Mouse (Mus musculus): Measurements from ENCODE around the gene Zfp575.
"Not testable (repeated sequence)": the region's sequence is repeated elsewhere in the genome, so short reads cannot be mapped to it uniquely, and the experiment has no call there.

Gene Zfp575

DNA sequence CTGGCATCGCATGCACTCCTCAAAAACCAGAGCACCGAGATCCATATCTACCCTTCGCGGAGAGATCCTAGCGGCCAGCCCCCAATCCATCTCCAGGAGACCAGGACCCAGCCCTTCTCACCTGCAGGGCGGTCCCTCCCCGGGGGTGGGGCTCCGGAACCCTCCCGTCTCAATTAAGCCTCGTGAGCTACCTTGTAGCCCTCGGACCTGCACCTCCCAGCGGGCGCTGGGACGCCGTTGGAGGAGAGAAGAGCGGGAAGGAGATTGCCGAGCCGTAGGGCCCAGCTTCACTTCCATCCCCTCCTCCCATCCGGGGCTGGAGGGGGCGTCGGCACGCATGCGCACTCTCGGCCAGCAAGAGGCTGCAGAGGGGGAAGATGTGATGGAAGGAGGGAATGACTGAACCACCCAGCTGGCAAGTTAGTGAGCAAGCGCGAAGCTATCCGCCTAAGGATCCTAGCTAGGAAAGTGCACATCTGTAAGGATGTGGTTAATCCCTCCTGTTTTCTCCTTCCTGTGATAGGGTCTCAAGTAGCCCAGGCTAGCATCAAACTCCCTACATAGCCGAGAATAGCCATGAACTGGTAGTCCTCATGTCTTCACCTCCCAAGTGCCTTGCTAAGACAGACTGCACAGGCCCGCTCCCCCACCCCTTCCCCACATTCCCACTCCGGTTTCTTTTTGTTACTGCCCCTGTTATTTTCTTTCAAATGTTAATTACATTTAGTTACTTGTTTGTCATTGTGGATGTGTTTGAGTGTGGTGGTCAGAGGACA is at the start of gene Zfp575, which contains the start of gene Ethe1:
TSS of gene Zfp575 (minus strand) at position 312 of the 776 bp plus-strand sequence.
TSS of gene Ethe1 (plus strand) at position 214 of the 776 bp plus-strand sequence.
- DNase-seq (ENCODE audit: low spot score) = no peak

DNA sequence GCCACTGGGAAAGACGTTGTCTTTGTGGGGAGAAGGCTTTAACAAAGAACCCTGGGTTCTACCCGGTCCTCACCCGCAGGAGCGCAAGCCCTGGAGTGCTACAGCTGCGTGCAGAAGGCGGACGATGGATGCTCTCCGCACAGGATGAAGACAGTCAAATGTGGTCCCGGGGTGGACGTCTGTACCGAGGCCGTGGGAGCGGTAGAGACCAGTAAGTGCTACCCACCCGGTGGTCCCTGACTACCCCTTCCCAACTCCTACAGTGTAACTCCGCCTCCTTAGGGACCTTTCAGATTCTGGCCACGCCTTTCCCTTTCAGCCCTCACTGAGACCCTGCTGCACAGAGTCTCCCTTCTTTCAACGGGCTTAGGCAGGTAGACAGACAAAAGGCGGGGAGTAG is 49.6 kb upstream of the Zfp575 start:
- no peak for DNase-seq (ENCODE audit: low spot score)

DNA sequence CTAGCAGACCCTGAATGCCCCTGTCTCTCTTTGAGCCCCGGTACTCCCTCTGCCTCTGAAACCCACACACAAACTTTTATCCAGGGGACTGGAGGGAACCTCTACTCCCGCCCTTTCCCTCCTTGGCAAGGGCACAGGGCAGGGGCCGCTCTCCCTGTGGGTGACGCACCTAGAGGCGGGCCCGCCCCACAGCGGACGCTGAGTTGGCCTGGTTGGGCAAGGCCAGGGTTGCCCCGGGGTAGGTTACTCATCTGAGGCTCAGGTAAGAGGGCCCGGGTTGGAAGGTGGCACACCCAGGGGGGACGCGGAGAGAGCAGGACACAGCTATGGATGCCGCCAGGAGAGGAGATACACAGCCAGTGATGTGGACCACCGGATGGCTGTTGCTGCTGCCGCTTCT is 48.8 kb upstream of the Zfp575 start, which contains the start of gene Lypd3:
TSS of gene Lypd3 (plus strand) at position 287 of the 400 bp plus-strand sequence.
- DNase-seq (ENCODE audit: low spot score) = no peak

DNA sequence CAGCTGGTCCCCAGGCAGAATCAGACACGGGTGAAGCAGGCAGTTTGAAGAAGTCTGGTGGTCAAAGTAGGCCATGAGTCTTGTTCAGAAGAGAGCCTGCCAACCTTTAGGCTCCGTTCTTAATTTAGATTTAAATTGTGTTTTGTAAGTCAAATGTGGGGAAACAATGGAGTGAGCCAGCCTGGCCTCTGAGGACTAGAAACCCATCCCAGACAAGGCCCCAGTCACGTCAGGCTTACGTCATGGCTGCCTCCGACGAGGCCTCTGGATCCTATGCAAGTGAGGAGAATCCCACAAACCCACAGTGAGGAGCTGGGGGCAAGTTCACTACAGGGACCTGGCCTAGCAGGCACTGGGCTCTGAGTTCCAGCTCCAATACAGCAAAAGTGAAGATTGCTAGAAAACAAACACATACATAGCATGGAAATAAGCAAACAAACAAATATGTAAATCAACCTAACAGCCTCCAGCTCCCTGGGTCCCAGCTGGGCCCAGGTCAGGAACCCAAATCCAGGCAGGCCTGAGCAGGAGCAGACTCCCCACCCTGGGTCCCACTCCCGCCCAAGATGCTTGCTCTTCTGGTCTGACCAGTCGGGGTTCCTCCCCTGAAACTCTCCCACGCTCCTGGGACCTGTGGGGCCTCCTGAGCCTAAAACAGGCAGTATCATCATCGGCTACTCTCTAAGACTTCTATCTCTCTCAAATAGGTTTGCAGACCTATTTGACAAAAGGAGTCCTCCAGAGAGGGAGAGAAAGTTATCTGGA is 42.9 kb upstream of the Zfp575 start:
- no peak for DNase-seq (ENCODE audit: low spot score)

DNA sequence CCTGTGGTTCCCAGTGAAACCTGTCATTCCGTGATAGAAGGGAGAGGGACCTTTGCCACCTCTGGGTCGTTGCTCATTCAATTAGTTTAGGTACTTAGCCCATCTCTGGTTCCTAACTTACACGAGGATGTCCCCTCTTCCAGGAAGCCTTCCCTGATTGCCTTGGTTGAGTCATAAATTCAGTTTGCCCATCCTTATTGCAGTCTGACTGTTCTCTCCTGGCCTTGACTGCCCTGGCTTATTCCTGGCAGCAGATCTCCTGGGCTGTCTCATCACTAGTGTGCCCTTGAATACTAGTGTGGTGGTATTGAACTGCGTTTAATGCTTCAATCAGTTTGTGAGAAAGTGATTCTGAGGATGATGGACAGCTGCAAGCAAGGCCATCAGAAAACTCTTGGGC is 42.2 kb upstream of the Zfp575 start:
- no peak for DNase-seq (ENCODE audit: low spot score)

DNA sequence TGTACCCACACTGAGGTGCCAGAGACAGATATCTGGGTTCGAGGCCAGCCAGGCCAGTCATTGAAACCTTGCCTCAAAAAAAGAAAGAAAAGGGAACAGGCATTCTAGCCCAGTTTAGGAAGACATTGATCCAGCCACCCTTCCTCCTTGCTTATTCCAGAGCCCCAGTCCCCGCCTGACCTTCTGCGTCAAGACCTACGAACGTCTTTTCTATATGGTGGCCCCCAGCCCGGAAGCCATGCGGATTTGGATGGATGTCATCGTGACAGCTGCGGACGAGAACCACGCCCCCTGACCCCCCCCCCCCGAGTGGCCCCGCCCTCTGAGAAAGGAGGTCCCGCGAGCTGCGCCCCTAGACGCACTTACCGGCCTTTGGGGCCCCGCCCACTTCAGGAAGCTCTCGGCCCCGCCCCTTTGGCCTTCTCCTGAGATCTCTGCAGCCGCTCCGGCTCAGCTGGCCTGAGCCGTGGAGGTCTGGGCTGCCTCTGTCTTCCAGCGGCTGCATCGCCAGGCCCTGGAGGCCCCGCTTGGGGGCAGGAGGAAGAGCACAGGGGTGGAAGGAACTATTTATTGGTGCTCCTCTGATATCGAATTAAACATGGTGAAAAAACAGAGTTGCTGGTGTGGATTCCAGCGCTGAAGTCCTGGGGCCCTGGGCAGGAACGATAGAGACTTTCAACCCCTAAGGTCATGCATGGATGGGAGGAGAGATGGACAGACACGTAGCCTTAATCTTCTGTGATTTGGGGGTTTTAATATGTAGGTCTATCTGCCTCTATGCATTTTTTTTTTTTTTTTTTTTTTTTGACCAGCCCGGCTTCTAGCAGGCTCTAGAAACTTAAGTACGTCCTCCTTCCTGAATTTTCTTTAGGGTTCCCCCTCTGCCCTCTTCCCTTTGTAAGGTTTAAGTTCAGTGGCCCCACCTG is 41.5 kb upstream of the Zfp575 start:
- peak; percentile 58 for DNase-seq (ENCODE audit: low spot score)

DNA sequence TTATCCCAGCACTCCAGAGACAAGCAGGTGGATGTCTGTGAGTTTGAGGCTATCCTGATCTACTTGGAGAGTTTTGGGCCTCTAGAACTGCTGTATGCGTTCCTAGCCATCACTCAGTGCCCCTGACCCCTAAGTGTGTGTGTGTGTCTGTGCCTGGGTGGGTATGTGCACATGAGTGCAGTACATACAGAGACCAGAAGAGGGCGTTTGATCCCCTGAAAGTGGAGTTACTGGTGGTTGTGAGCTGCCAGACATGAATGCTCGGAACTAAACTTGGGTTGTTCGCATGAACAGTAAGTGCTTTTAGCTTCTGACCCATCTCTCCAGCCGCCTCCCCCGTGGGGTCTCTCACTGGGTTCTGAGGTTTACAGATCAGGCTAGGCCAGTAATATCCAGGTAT is 35.5 kb upstream of the Zfp575 start:
- no peak for DNase-seq (ENCODE audit: low spot score)

DNA sequence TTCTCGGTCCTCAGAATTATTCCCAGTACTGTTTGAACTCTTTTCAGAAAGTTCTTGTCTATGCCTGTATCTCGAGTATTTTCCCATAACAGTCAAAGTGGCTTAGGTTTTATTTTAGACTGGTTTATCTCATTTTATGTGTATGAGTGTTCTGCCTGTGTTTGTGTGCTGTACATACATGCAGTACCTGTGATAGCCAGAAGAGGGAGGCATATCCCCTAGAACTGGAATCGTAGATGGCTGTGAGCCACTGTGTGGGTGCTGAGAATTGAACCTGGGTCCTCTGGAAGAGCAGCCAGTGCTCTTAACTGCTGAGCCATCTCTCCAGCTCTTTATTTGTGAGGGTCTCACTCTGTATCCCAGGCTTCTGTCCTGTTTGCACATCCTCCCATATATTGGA is 33.8 kb upstream of the Zfp575 start:
- DNase-seq (ENCODE audit: low spot score) = no peak

DNA sequence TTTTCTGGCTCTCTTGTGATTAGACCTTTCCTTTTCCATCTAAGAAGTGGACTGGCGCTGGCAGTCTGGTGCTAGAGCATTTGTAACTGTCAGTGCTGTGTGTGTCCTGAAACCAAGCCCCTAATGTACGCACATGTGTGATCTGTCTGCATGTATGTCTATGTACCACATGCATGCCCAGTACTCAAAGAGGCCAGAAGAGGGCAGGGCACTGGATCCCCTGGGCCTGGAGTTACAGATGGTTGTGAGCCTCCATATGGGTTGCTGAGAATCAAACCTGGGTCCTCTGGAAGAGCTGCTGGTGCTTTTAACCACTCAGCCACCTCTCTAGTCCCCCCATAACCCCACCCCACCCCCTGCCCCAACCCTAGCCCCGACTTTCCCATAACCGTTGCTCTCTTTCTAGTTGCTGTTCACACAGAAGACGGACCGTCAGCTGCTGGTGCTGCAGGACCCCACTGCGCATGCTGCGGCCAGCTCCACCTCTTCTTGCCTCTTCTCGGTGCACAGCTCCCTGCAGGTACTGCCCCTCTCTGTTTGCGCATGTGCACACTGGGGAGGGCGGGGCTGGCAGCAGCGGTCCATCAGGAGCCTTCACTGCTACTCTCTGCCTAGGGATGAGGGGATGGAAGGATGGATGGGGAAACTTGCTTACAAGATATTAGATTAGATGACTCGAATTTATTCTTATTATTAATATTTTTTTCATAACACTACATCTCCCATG is 32.4 kb upstream of the Zfp575 start:
- DNase-seq (ENCODE audit: low spot score) = no peak

DNA sequence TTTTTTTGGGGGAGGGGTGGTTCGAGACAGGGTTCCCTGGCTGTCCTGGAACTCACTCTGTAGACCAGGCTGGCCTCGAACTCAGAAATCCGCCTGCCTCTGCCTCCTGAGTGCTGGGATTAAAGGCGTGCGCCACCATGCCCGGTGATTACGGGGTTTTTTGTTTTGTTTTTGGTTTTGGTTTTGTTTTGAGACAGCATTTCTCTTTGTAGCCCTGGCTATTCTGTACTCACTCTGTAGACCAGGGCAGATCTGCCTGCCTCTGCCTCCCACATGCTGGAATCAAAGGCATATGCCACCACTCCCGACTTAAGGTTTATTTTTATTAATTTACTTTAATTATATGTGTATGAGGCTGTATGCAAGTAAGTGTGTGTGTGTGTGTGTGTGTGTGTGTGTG is 30.9 kb upstream of the Zfp575 start:
- DNase-seq (ENCODE audit: low spot score) = not testable (repeated sequence)

DNA sequence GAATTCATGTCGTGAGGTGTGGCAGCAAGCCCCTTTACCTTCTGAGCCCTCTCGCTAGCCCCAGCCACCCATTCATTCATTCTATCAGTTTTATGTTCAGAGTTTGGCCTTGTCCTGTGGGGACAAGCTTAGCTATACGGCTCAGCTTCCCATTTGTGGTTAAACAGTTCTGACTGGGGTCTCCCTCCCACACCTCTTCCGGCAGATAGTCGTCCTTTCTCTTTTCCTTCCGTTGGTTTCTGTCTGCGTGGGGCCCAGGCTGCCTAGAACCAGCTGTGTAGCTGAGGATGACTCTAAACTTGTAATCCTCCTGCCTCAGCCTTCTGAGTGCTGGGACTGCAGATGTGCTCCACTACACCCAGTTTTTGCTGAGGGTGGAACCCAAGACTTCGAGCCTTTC is 30.3 kb upstream of the Zfp575 start:
- no peak for DNase-seq (ENCODE audit: low spot score)

DNA sequence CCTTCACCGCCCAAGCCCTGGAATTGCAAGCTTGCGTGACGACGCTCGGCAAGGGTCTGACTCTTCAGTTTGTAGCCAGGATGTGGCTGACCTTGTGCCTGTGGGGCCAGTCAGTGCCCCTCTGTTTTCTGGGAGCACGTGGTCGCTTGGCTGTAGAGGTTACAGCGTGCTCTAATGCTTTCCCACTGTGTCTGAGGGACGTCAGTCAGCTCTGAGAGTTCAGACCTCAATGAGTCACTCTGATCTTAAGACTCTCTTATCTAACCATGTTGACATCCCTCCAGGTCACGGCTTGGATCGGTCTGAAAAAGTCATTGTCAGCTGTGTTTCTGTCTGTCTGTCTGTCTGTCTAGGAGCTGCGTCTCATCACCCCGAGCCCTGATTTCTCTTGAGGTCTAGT is 27.4 kb upstream of the Zfp575 start:
- no peak for DNase-seq (ENCODE audit: low spot score)

DNA sequence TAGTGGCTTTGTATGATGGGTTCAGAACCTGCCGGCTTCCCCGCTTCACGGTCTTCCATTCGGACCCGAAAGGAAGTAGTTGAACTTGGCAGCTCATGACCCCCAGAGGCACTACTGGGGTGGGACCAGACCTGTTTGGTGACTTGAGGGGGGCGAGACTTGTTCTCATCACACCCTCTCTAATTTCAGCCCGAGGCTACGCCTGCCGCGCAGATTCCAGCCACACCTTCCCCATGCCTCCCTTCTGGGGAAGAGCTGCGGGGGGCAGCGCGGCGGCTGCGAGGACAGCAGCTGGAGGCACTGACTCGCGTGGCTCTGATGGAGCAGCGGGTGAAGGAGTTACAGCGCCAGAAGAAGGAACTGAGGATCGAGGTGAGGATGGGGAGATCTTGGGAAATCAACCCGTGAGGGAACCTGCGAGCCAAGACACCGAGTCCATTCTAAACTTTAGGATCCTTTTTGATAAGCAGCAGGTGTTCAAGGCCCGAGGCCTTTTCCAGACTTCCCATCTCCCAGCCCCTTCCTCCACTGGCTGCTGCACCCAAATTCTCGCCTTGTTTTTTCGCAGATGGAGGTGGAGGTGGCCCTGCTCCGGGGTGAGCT is 25.0 kb upstream of the Zfp575 start:
- no peak for DNase-seq (ENCODE audit: low spot score)

DNA sequence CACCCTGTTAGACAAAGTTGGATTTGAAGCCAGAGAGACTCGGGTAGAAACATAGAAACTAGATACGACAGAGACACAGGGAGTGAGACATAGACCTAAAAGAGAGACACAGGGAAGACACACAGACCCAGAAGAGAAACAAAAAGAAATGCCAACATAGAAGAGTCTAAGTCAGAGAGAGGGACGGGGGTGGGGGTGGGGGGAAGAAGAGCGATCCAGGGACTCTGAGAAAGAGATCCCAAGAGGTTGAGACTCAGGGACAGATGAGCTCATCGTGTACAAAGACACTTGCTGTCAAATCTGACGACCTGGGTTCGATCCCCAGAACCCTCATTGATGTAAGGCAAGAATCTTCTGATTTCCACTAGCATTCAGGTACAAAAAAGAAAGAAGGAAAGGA is 24.3 kb upstream of the Zfp575 start:
- DNase-seq (ENCODE audit: low spot score) = no peak

DNA sequence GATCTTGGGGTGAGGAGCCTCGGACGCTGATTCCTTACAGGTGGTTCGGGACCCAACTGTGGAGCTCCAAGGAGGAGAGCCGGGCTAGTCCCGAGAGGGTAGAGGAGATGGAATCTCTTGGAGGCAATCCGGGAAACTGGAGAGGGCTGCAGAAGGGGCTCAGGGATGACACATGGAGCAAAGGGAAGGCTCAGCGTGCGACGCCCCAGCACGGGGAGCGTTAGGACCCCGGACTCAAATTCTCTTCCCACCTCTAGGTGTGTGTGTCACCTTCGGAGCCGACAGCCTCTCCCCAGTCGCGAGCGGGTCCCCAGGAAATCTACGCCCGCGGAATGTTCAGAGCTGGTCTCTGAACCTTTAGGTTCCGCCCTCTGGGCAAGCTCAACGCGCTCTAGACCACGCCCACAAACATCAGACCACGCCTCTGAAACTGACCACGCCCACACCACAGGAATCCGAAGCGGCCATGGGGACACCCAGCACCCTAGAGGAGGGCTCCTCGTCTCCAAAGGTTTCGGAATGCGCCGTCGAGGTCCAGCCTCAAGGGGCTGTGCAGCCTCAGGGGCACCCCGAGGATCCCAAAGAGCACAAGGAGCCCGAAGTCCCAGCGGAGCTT is 23.5 kb upstream of the Zfp575 start:
- DNase-seq (ENCODE audit: low spot score) = peak; percentile 89

DNA sequence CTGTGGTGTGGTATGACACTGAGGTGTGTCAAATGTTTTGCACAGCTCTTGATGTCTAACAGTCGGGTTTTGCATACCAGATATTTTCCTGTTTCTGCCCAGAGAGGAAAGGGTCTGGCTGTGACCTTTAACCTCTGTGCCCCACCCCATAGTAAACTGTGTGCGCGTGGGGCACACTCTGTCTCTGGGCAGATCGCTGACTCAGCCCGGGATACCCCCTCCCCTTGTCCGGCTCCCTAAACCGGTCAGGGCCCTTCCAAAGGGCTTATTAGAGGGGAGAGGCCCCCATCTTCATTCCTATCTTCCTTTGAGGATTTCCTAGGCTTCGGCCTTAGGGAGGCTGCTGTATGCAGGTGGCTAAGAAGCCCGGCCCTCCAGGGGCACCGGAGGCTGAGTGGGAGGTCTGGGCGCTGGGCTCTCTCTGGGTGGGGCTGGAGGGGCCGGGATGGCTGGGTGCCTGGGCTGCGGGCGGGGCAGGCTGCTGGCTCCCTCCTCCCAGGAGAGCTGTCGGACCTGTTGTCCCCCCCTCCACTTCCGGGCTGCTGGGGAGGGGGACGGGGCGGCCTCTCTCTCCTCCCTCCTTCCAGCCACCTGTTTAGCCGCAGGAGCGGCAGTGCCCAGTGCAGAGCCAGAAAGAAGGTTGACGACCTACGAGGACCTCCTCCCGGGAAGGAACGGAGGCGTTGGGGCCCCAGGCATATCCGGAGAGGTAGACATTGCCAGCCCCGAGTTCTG is 22.9 kb upstream of the Zfp575 start, which contains the start of gene Phldb3:
TSS of gene Phldb3 (plus strand) at position 620 of the 735 bp plus-strand sequence.
- DNase-seq (ENCODE audit: low spot score) = no peak

DNA sequence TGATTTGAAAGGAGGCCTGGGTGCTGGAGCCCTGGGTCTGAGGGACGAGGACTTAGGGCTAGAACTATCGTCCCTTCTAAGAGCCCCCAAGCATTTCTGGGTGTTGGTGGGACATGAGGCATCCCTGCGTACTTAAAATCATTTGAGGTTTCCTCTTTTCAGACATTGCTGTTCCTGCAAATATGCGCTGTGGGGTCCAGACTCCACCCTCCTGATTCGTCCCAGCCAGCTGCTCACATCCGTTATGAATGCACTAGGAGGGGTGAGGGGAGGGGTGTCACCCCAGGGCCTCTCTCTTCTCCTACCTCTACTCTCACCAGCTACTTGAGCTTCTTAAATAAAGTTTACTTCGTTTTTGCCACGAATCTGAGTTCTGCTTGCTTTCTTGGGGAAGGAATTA is 21.1 kb upstream of the Zfp575 start:
- DNase-seq (ENCODE audit: low spot score) = no peak

DNA sequence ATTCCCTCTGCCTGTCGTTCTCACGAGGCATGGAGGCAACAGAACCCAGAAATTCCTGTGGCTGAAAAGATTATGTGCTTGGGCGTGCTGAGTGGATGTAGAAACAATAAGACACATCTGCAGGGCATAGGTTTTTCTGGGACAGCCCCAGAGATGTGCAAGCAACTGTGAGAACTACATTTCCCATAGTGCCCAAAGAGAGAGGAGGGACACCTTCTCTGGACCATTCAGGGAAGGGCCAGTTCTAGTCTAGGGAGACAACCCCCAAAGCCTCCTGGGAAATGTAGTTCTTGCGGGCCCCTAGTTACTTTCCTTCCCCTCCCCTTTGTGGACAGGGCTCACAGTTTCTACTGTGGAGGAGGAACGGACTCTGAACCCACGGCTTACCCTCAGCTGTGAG is 20.6 kb upstream of the Zfp575 start:
- DNase-seq (ENCODE audit: low spot score) = peak; percentile 47

DNA sequence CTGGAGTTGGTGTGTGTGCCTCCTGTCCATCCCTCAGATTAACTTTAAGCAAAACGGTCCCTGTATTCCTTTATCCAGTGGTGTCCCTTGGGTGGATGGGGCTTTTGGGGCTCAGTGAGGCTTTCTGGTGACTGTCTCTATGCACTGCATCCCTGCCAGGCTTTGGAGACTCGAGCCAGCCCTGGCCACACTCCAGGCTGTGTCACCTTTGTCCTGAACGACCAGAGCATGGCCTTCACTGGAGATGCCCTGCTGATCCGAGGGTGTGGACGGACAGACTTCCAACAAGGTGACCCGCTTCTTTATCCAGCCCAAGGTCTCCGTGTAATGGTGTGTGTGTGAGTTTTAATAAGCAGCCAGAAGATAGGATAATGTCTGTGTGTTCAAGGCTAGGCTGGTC is 18.6 kb upstream of the Zfp575 start:
- DNase-seq (ENCODE audit: low spot score) = no peak

DNA sequence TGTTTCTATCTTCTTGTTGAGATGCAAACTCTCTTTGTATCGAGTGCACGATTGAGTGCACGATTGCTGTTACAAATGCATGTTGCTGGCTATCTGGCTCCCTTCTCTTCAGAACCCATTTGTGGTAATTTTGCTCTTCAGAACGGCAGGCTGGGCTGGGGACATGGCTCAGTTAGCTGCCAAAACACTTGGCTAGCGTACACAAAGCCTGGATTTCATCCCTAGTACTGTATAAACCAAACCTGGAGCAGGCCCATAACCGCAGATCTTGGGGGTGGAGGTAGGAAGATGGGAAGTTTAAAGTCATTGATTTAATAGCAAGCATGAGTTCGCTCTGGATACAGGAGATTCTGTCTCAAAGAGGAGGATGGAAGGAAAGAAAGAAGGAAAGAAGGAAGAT is 18.1 kb upstream of the Zfp575 start:
- DNase-seq (ENCODE audit: low spot score) = no peak
